Mouse (Mus musculus): ENCODE data around the gene Ulk4.

Gene Ulk4

GRCm38 (mm10) chr9:121107643-121108042, 169.4 kb downstream of the Ulk4 start:
- peak; percentile 89 to 91 for DNase-seq (ENCODE audit: low spot score in 2 of 2)

- no peak for DNase-seq (ENCODE audit: low spot score in 2 of 2)
Measured at GRCm38 (mm10) chr9:121107101-121107500, 169.9 kb downstream of the Ulk4 start.

GRCm38 (mm10) chr9:121101516-121101915, 175.5 kb downstream of the Ulk4 start:
- no peak for DNase-seq (ENCODE audit: low spot score in 2 of 2)

- DNase-seq (ENCODE audit: low spot score in 2 of 2): no peak
Measured at GRCm38 (mm10) chr9:121099453-121099852, 177.5 kb downstream of the Ulk4 start.

- no peak for DNase-seq (ENCODE audit: low spot score in 2 of 2)
Measured at GRCm38 (mm10) chr9:121093760-121094159, 183.2 kb downstream of the Ulk4 start.

- DNase-seq (ENCODE audit: low spot score in 2 of 2): no peak
Measured at GRCm38 (mm10) chr9:121092568-121092967, 184.4 kb downstream of the Ulk4 start.

GRCm38 (mm10) chr9:121091016-121091735, 185.8 kb downstream of the Ulk4 start:
- no peak for DNase-seq (ENCODE audit: low spot score in 2 of 2)

- no peak for DNase-seq (ENCODE audit: low spot score in 2 of 2)
Measured at GRCm38 (mm10) chr9:121087661-121088060, 189.3 kb downstream of the Ulk4 start.

GRCm38 (mm10) chr9:121084191-121084590, 192.8 kb downstream of the Ulk4 start:
- no peak for DNase-seq (ENCODE audit: low spot score in 2 of 2)

GRCm38 (mm10) chr9:121080834-121081233, 196.2 kb downstream of the Ulk4 start:
- no peak for DNase-seq (ENCODE audit: low spot score in 2 of 2)

- no peak for DNase-seq (ENCODE audit: low spot score in 2 of 2)
Measured at GRCm38 (mm10) chr9:121080413-121080812, 196.6 kb downstream of the Ulk4 start.

- peak; percentile 63 to 67 for DNase-seq (ENCODE audit: low spot score in 2 of 2)
Measured at GRCm38 (mm10) chr9:121079388-121080088, 197.5 kb downstream of the Ulk4 start.

- DNase-seq (ENCODE audit: low spot score in 2 of 2): peak in 1 of 2 experiments; percentile 44
Measured at GRCm38 (mm10) chr9:121076291-121076690, 200.7 kb downstream of the Ulk4 start.

- DNase-seq (ENCODE audit: low spot score in 2 of 2): peak; percentile 92 to 95
Measured at GRCm38 (mm10) chr9:121075246-121075645, 201.8 kb downstream of the Ulk4 start.

- DNase-seq (ENCODE audit: low spot score in 2 of 2): peak; percentile 43 to 78
Measured at GRCm38 (mm10) chr9:121074726-121075125, 202.3 kb downstream of the Ulk4 start.

DNA sequence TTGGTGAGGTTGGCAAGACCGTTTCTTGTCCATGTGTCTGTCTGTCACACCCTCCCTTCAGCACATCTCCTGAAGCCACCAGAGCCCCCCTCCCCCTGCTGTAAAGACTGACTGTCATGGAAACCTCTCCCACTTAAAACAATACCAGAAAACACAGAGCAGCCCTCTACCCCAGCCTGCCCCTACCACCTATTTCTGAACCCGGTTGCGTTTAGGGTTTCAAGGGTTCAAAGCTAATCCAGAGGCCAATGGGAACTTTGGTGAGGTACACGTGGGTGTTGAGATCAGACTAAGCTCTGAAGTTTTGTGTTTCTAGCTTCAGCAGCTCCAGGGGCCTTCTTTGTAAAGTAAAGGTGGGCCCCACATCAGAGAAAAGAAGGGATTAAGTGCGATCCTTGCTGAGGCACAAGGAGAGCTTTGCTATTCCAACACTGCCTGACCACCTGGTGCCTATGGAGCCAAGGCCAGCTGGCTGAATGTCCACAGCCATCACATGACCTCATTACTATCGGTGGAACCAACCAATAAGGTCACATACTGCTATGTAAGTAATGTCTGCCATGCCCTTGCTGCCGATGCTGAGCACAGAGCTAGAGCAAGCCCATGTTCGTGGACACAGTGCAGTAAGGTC, 204.8 kb downstream of the Ulk4 start:
- DNase-seq (ENCODE audit: low spot score in 2 of 2): no peak

DNA sequence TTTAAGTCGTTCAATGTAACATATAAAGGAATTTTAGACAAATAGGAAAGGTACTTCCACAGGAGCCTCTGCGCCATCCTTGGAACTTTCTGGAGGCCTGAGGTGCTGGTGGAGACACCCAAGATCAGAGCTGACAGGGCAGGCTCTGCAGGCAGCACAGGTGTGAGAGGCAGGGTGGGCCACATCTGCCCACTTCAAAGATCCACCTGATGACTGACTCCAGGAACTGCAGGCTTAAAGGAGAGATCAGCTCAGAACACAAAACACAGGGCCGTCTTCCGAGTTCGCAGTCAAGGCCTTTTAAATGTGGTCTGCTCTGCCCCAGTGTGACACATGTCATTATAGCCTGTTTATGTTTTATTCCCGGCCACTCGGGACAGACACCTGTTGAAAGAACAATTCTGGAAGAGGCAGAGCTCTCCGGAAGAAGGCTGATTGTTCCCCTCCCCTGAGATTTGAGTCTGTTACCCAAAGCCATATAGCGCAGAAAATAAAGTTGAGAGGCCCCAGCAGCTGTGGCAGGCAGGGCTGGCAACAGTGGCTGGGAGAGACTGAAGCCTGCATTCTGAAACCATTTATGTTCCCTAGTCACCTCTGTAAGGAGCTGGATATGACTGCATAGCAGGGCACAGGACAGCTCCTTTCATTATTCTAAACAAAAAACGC, 205.4 kb downstream of the Ulk4 start:
- DNase-seq (ENCODE audit: low spot score in 2 of 2): no peak

GRCm38 (mm10) chr9:121071050-121071449, 205.9 kb downstream of the Ulk4 start:
- no peak for DNase-seq (ENCODE audit: low spot score in 2 of 2)

GRCm38 (mm10) chr9:121068115-121068514, 208.9 kb downstream of the Ulk4 start:
- DNase-seq (ENCODE audit: low spot score in 2 of 2): no peak

DNA sequence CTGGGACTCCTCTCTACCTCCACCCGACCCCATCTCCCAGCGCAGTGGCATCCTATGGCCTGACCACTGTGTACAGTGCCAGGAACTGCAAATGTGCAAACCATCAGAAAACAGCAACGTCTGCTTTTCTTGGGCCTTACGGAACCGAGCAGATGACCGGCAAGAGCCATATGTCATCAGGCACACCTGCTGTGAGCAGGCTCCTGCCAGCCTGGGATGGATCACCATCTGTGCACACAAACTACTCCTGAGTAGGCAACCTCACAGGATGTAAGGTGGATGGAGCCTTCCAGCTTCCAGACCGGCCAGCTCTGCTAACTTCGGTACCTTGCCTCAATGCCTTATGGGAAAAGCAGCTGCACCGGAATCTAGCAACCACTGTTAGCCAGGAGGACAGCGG, 210.0 kb downstream of the Ulk4 start:
- DNase-seq (ENCODE audit: low spot score in 2 of 2): no peak

DNA sequence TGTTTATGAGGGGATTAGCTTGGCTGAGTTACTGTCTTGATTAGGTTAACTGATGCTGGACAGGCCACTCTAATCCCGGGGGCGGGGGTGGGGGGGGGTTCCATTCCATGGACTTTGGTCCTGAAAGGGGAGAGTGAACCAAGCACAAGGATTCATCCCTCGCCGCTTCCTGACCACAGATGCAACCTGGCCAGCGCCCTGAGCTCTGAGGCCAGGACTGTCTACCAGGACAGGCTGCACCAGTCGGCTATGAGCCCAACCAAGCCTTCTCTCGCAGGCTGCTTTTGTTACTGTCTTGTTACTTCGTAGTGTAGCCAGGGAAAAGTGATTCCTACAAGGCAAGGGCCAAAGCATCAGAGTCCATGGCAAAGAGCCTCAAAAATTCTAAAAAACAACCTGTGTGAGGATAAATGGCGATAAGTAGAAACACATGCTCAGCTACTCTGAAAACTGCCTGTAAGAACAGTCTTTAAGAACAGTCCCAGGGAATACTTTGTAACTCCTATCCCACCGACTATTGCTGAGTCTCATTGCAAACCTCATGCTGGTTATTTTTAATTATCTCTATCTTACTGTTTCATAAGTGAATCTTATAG, 211.5 kb downstream of the Ulk4 start:
- no peak for DNase-seq (ENCODE audit: low spot score in 2 of 2)

All from right cerebral cortex, postnatal 10 days (tissue).